Mouse (Mus musculus) megakaryocyte, embryonic 14.5 days (primary cell): Measurements from ENCODE around the gene Urb2. TPM values are rescaled to one million over a fixed set of nuclear protein-coding genes. Genes with fewer than 3 reads are reported as not detected.

Experiments used
- H3K27me3 ChIP-seq: replicated peaks from 2 replicates; pipeline ENCODE3; 2012; ENCODE audit warnings: inconsistent platforms
- H3K36me3 ChIP-seq: replicated peaks from 2 replicates; pipeline ENCODE3; 2012; ENCODE audit warnings: low read length, inconsistent platforms, mixed read lengths
- H3K4me1 ChIP-seq: 2 replicates; pipeline ENCODE4 v1.6.1; 2012; ENCODE audit warnings: inconsistent platforms
- H3K4me3 ChIP-seq: replicated peaks from 2 replicates; pipeline ENCODE3; 2012; ENCODE audit warnings: moderate library complexity, mild to moderate bottlenecking, inconsistent platforms
- H3K9me3 ChIP-seq: 2 replicates; pipeline ENCODE4 v1.6.1; 2012; ENCODE audit warnings: inconsistent platforms
- FLI1 ChIP-seq: IDR thresholded peaks from 2 replicates; pipeline ENCODE4 v1.6.1; 2012; ENCODE audit warnings: low read length, inconsistent platforms, mixed read lengths
- GATA1 ChIP-seq: IDR thresholded peaks from 3 replicates; pipeline ENCODE4 v1.6.1; 2012; ENCODE audit warnings: mixed read lengths, low read length, inconsistent platforms, borderline replicate concordance
- polyA plus RNA-seq: library from polyadenylated mRNA; stranded (reverse); fragments of >175 nt; gene quantifications from 2 replicates; pipeline ENCODE4 v1.2.3, GENCODE M21; 2012; ENCODE audit warnings: low replicate concordance; ENCODE audit not compliant: insufficient read depth

Gene Urb2
- polyA plus RNA-seq, 1 experiment: 0.92 TPM

DNA sequence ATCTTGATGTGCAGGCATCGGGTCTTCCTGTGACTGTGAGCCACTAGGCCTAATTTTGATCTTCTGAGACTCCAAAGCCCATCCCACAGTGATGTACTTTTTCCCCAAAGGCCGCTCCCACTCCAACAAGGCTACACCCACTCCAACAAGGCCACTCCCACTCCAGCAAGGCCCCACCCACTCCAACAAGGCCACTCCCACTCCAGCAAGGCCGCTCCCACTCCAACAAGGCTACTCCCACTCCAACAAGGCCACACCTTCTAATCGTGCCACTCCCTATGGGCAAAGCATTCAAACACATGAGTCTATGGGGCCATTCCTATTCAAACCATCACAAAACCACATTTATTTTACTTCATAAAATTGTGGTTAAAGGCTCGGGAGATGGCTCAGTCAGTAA lies 69.2 kb downstream of the Urb2 start:
- TF ChIP-seq GATA1: no peak
- no peak for TF ChIP-seq FLI1
- Histone ChIP-seq H3K36me3 (no peaks in the 10 kb centered on the region), H3K4me3 (no peak overlapping the region), H3K27me3 (peaks cover 24% of the 10 kb centered on the region), H3K4me1 (peaks cover 18% of the 10 kb centered on the region), H3K9me3 (peaks cover 19% of the 10 kb centered on the region)

Other genes with a start within 250 kb of the Urb2 start
- 6.3 TPM in 1 of 2 replicates, not detected in the other for gene Rab4a, start 215.5 kb upstream of the Urb2 start, polyA plus RNA-seq
- 1.5 TPM in 1 of 2 replicates, not detected in the other for gene Ccsap, start 161.3 kb upstream of the Urb2 start, polyA plus RNA-seq
- gene Acta1, start 126.8 kb upstream of the Urb2 start, polyA plus RNA-seq: 0.45 TPM in 1 of 2 replicates, not detected in the other
- 2.9 and 8.7 TPM in 2 replicates for gene Nup133, start 72.2 kb upstream of the Urb2 start, polyA plus RNA-seq
- gene Abcb10, start 38.4 kb upstream of the Urb2 start, polyA plus RNA-seq: 1.0 and 2.7 TPM in 2 replicates
- 2.3 and 8.0 TPM in 2 replicates for gene Taf5l, start 111 bp upstream of the Urb2 start, polyA plus RNA-seq
- gene Galnt2, start 209.9 kb downstream of the Urb2 start, polyA plus RNA-seq: 55.0 and 143 TPM in 2 replicates